Mouse (Mus musculus): Measurements from ENCODE around the gene Tnnt2. TPM values are rescaled to one million over a fixed set of nuclear protein-coding genes. Genes with fewer than 3 reads are reported as not detected.
A peak's percentile ranks its signal among the peaks of the same experiment; 100 is the strongest.

The Tnnt2 gene
- polyA plus RNA-seq, 1 experiment from 2014 or later, result 37.2 TPM

DNA sequence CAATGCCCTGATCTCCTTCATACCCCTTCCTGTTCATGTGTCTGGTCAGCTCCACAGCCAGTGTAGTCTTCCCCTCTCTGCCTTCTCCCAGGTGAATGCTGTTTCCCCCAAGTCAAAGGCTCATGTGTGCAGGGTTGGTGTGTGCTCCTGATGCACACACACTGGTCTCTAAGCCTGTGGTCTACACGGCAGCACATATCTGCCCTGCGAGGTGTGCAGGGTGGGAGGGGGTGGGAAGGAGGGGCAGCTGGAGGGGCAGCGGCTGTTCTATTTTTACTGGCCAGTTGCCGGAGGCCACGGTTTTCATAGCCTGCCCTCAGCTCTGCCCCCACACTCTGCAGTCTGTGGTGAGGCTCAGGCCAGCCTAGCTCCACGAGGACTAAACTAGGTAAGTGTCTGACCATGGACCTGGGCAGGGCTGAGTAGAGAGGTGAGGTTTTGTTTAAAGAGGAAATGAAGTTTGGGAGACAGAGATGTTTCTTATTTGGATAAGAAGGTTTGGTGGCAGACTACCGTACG, 37.0 kb upstream of the Tnnt2 start:
- no peaks in the 10 kb centered on the region for H3K27me3 ChIP-seq (ENCODE audit: insufficient read depth, low read length)
- H3K9ac ChIP-seq (replicated peaks; ENCODE audit: low read length), result no peak overlapping the region
- H3K27ac ChIP-seq (ENCODE audit: low read length), result no peak overlapping the region
- ATAC-seq (ENCODE audit: low FRiP score, low TSS enrichment), result no peak
- no peaks in the 10 kb centered on the region for H3K36me3 ChIP-seq (ENCODE audit: insufficient read depth, low read length)
- peaks cover 37% of the 10 kb centered on the region for H3K4me1 ChIP-seq (ENCODE audit: insufficient read depth, low read length)
- H3K4me3 ChIP-seq (ENCODE audit: low read length), result no peak overlapping the region
- H3K9me3 ChIP-seq (ENCODE audit: low read length), result no peaks in the 10 kb centered on the region
- 22% methylated on average over 8 of the region's 8 CpGs for WGBS
- H3K4me2 ChIP-seq (replicated peaks; ENCODE audit: low read depth, low read length), result no peak overlapping the region

GRCm38 (mm10) chr1:135800192-135800950, 35.8 kb upstream of the Tnnt2 start:
- Histone ChIP-seq H3K9me3 (ENCODE audit: low read length) (no peaks in the 10 kb centered on the region), H3K36me3 (ENCODE audit: insufficient read depth, low read length) (no peaks in the 10 kb centered on the region), H3K4me2 (replicated peaks; ENCODE audit: low read depth, low read length) (no peak overlapping the region), H3K27me3 (ENCODE audit: insufficient read depth, low read length) (no peaks in the 10 kb centered on the region), H3K4me3 (ENCODE audit: low read length) (no peak overlapping the region), H3K4me1 (ENCODE audit: insufficient read depth, low read length) (peaks cover 25% of the 10 kb centered on the region), H3K27ac (ENCODE audit: low read length) (no peak overlapping the region), H3K9ac (replicated peaks; ENCODE audit: low read length) (no peak overlapping the region)
- ATAC-seq (ENCODE audit: low FRiP score, low TSS enrichment), result peak; percentile 47; the same call in 1 of the 2 replicates
- WGBS, result 40% methylated on average over 8 of the region's 8 CpGs

- H3K27ac ChIP-seq (ENCODE audit: low read length), result no peak overlapping the region
- H3K4me2 ChIP-seq (replicated peaks; ENCODE audit: low read depth, low read length), result no peak overlapping the region
- no peaks in the 10 kb centered on the region for H3K36me3 ChIP-seq (ENCODE audit: insufficient read depth, low read length)
- H3K4me1 ChIP-seq (ENCODE audit: insufficient read depth, low read length), result peaks cover 11% of the 10 kb centered on the region
- no peak for ATAC-seq (ENCODE audit: low FRiP score, low TSS enrichment)
- no peak overlapping the region for H3K9ac ChIP-seq (replicated peaks; ENCODE audit: low read length)
- no peak overlapping the region for H3K4me3 ChIP-seq (ENCODE audit: low read length)
- 28% methylated on average over 10 of the region's 10 CpGs for WGBS
- H3K27me3 ChIP-seq (ENCODE audit: insufficient read depth, low read length), result no peaks in the 10 kb centered on the region
- no peaks in the 10 kb centered on the region for H3K9me3 ChIP-seq (ENCODE audit: low read length)
These were observed 28.6 kb upstream of the Tnnt2 start for GRCm38 (mm10) chr1:135807546-135807945.

- H3K27ac ChIP-seq (ENCODE audit: low read length), result no peak overlapping the region
- WGBS, result 63% methylated on average over 2 of the region's 2 CpGs
- ATAC-seq (ENCODE audit: low FRiP score, low TSS enrichment), result no peak; the same call in 1 of the 2 replicates
- H3K4me2 ChIP-seq (replicated peaks; ENCODE audit: low read depth, low read length), result no peak overlapping the region
- peaks cover 31% of the 10 kb centered on the region for H3K4me1 ChIP-seq (ENCODE audit: insufficient read depth, low read length)
- no peaks in the 10 kb centered on the region for H3K27me3 ChIP-seq (ENCODE audit: insufficient read depth, low read length)
- H3K9me3 ChIP-seq (ENCODE audit: low read length), result no peaks in the 10 kb centered on the region
- H3K9ac ChIP-seq (replicated peaks; ENCODE audit: low read length), result no peak overlapping the region
- no peak overlapping the region for H3K4me3 ChIP-seq (ENCODE audit: low read length)
- H3K36me3 ChIP-seq (ENCODE audit: insufficient read depth, low read length), result no peaks in the 10 kb centered on the region
These were observed 26.0 kb upstream of the Tnnt2 start for GRCm38 (mm10) chr1:135810180-135810579.

GRCm38 (mm10) chr1:135811016-135811646, 25.0 kb upstream of the Tnnt2 start:
- Histone ChIP-seq H3K4me1 (ENCODE audit: insufficient read depth, low read length) (peaks cover 31% of the 10 kb centered on the region), H3K4me2 (replicated peaks; ENCODE audit: low read depth, low read length) (no peak overlapping the region), H3K36me3 (ENCODE audit: insufficient read depth, low read length) (no peaks in the 10 kb centered on the region), H3K9ac (replicated peaks; ENCODE audit: low read length) (no peak overlapping the region), H3K27ac (ENCODE audit: low read length) (no peak overlapping the region), H3K4me3 (ENCODE audit: low read length) (no peak overlapping the region), H3K9me3 (ENCODE audit: low read length) (no peaks in the 10 kb centered on the region), H3K27me3 (ENCODE audit: insufficient read depth, low read length) (0 out of 2 replicates have a peak, but pooled peaks cover under 1% of the 10 kb centered on the region)
- ATAC-seq (ENCODE audit: low FRiP score, low TSS enrichment), result peak; percentile 39; the same call in 1 of the 2 replicates
- WGBS, result 33% methylated on average over 7 of the region's 7 CpGs

DNA sequence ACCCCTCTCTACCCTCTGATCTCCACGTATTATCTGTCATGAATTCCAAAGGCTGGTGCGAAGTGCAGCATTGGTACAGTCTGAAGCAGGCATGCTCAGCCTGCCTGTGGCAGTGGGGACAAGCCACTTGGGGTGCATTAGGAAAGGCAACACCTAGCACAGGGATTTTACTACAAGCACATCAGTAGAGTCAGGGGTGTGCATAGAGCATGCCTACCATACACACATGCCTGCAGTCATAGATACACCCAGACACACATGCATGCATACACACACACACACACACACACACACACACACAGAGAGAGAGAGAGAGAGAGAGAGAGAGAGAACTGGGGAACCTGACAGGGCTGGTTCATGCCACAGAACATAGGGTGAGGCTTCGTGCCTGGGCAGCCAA, 23.9 kb upstream of the Tnnt2 start:
- Histone ChIP-seq H3K9ac (replicated peaks; ENCODE audit: low read length) (no peak overlapping the region), H3K27me3 (ENCODE audit: insufficient read depth, low read length) (peaks cover 5% of the 10 kb centered on the region; the same call in 1 of the 2 replicates), H3K27ac (ENCODE audit: low read length) (no peak overlapping the region), H3K4me1 (ENCODE audit: insufficient read depth, low read length) (peaks cover 31% of the 10 kb centered on the region), H3K4me2 (replicated peaks; ENCODE audit: low read depth, low read length) (no peak overlapping the region), H3K36me3 (ENCODE audit: insufficient read depth, low read length) (no peaks in the 10 kb centered on the region), H3K9me3 (ENCODE audit: low read length) (no peaks in the 10 kb centered on the region), H3K4me3 (ENCODE audit: low read length) (no peak overlapping the region)
- WGBS, result 66% methylated on average over 3 of the region's 3 CpGs
- ATAC-seq (ENCODE audit: low FRiP score, low TSS enrichment), result no peak

DNA sequence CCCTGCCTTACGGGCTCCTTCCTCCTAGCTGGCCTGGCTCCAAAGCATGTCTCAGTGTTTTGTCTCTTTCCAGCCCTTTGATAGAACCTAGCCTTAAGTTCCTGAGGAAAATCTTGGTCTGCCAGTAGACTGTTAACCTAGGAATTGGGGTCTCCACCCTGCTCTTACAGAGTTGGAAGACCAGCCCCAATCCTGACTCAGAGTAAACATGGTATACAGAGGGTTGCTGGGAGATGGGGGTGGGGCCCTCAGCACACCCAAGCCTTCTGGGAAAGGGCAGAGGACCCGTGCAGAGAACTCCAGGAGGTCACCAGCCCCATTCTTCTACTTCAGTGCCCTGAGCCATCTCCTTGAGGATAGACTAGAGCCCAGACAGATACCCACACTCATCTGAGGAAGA, 23.5 kb upstream of the Tnnt2 start:
- Histone ChIP-seq H3K4me3 (ENCODE audit: low read length) (no peak overlapping the region), H3K9ac (replicated peaks; ENCODE audit: low read length) (no peak overlapping the region), H3K4me1 (ENCODE audit: insufficient read depth, low read length) (peaks cover 27% of the 10 kb centered on the region), H3K27ac (ENCODE audit: low read length) (no peak overlapping the region), H3K4me2 (replicated peaks; ENCODE audit: low read depth, low read length) (no peak overlapping the region), H3K27me3 (ENCODE audit: insufficient read depth, low read length) (peaks cover 9% of the 10 kb centered on the region), H3K9me3 (ENCODE audit: low read length) (no peaks in the 10 kb centered on the region), H3K36me3 (ENCODE audit: insufficient read depth, low read length) (no peaks in the 10 kb centered on the region)
- ATAC-seq (ENCODE audit: low FRiP score, low TSS enrichment), result no peak
- 44% methylated on average over 2 of the region's 2 CpGs for WGBS

DNA sequence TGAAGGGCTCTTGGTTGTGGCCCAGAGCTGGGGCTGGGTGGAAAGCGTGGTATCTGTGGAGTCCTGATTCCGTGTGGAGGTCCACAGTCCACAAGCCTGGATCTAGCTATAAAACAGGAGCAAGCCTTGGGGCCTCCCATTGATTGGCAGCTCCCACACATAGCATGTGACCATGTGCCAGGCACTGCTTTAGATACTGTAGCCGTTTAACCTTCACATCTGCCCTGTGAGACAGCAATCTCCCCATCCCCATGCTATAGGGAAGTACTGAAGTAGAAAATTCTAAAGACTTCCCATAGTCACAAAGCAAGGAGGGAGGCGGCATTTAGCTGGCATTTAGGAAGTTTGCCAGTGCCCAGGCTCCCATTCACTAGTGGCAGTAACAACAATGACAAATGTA, 23.1 kb upstream of the Tnnt2 start:
- no peak for ATAC-seq (ENCODE audit: low FRiP score, low TSS enrichment)
- Histone ChIP-seq H3K4me2 (replicated peaks; ENCODE audit: low read depth, low read length) (no peak overlapping the region), H3K27ac (ENCODE audit: low read length) (no peak overlapping the region)

DNA sequence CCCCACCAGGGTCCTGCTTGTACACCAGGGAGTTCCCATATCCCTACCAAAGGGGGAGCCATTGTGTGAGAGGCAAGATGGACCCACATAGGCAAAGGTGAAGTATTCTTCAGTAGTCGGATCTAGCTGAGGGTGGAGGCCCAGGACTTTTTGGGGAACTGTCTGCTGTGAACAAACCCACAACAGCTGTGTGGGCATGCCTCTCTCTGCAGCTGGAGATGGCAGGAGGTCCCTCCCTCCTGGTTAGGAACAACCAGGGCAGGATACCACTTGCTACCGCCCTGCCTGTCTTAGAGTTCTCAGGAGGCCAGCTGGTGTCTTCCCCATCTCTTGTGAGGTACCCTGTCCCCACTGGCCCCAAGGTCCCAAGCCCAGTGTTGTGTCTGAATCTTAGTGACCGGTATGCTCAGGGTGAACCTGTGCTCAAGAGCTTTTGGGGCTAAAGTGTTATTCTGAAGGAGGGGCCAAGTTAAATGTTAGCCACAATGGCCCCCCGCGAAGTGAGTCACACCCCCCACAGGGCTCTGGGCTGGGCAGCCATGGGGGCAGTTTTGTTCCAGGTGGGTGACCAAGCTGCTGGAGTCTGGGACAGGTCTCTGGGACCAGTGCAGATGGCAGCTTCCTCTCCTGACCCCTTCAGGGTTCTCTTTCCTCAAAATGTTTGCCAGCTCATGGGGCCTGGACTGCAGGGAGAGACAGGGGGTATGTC, 22.3 kb upstream of the Tnnt2 start:
- peak; percentile 36; the same call in 1 of the 2 replicates for ATAC-seq (ENCODE audit: low FRiP score, low TSS enrichment)
- Histone ChIP-seq H3K4me3 (ENCODE audit: low read length) (no peak overlapping the region), H3K36me3 (ENCODE audit: insufficient read depth, low read length) (no peaks in the 10 kb centered on the region), H3K27ac (ENCODE audit: low read length) (peak overlapping the region; percentile 54; the same call in 1 of the 2 replicates), H3K9ac (replicated peaks; ENCODE audit: low read length) (no peak overlapping the region), H3K27me3 (ENCODE audit: insufficient read depth, low read length) (peaks cover 20% of the 10 kb centered on the region), H3K4me1 (ENCODE audit: insufficient read depth, low read length) (peaks cover 36% of the 10 kb centered on the region), H3K4me2 (replicated peaks; ENCODE audit: low read depth, low read length) (no peak overlapping the region), H3K9me3 (ENCODE audit: low read length) (no peaks in the 10 kb centered on the region)
- WGBS, result 71% methylated on average over 5 of the region's 5 CpGs

More for the DNA sequence above, 23.1 kb upstream of the Tnnt2 start:
- Histone ChIP-seq H3K27me3 (ENCODE audit: insufficient read depth, low read length) (peaks cover 14% of the 10 kb centered on the region), H3K36me3 (ENCODE audit: insufficient read depth, low read length) (no peaks in the 10 kb centered on the region), H3K9ac (replicated peaks; ENCODE audit: low read length) (no peak overlapping the region), H3K4me1 (ENCODE audit: insufficient read depth, low read length) (peaks cover 29% of the 10 kb centered on the region), H3K4me3 (ENCODE audit: low read length) (no peak overlapping the region), H3K9me3 (ENCODE audit: low read length) (no peaks in the 10 kb centered on the region)
- WGBS, result 66% methylated on average over 4 of the region's 4 CpGs

Data from kidney, embryonic 16.5 days (tissue).